Mouse (Mus musculus) ES-E14 (cell line): ENCODE measurements around the gene Ttc12.

Experiments
- CHD2 ChIP-seq: IDR thresholded peaks from 2 replicates; pipeline ENCODE4 v1.6.1; 2014; ENCODE audit warnings: mild to moderate bottlenecking, low read depth, low read length, inconsistent platforms
- HCFC1 ChIP-seq: IDR thresholded peaks from 2 replicates; pipeline ENCODE4 v1.6.1; 2012; ENCODE audit warnings: low read length, inconsistent platforms, borderline replicate concordance; ENCODE audit not compliant: insufficient read depth
- MAFK ChIP-seq: IDR thresholded peaks from 2 replicates; pipeline ENCODE4 v1.6.1; 2014; ENCODE audit warnings: mild to moderate bottlenecking, low read depth, low read length, inconsistent platforms; ENCODE audit not compliant: insufficient read depth
- ZNF384 ChIP-seq: IDR thresholded peaks from 2 replicates; pipeline ENCODE4 v1.6.1; 2012; ENCODE audit warnings: low read depth, low read length, inconsistent platforms

- TF ChIP-seq MAFK: no peak
- TF ChIP-seq HCFC1: no peak
- no peak for TF ChIP-seq ZNF384
- no peak for TF ChIP-seq CHD2
Observed at GRCm38 (mm10) chr9:49472126-49472525, 13.9 kb downstream of the Ttc12 start.
